Comparison of ENCODE assay signal across 8 mouse cellular contexts in genomic region chr2:181410760-181411473, GRCm38 (mm10). TPM values are rescaled to one million over a fixed set of nuclear protein-coding genes. Genes with fewer than 3 reads are reported as not detected.
DNase-seq lines count a peak whose midpoint lies in the region; ATAC-seq and TF ChIP-seq lines count a peak whose summit lies in the region.

No protein-coding gene starts in this region.

- no peak for TF ChIP-seq CTCF in thymus, adult 2 months (IDR thresholded peaks at IDR 0.05; ENCODE audit: borderline replicate concordance, control insufficient read depth, extremely low read depth, insufficient read depth, low read length, poor library complexity)

- no peak overlapping the region for H3K4me3 ChIP-seq in thymus, adult 2 months (ENCODE audit: control insufficient read depth, insufficient read depth, low read length)
- no peak overlapping the region for H3K4me3 ChIP-seq in limb, embryonic 14.5 days (replicated peaks; ENCODE audit: low read length)
- H3K4me3 ChIP-seq in midbrain, embryonic 16.5 days (ENCODE audit: low read depth, low read length), result no peak overlapping the region

- no peak overlapping the region for H3K4me2 ChIP-seq in limb, embryonic 14.5 days (replicated peaks; ENCODE audit: low read depth, low read length, severe bottlenecking)
- H3K4me2 ChIP-seq in midbrain, embryonic 16.5 days (ENCODE audit: low read length), result no peak overlapping the region

- H3K9me3 ChIP-seq in limb, embryonic 14.5 days (ENCODE audit: control insufficient read depth, low read length), result no peaks in the 10 kb centered on the region
- H3K9me3 ChIP-seq in midbrain, embryonic 16.5 days (replicated peaks; ENCODE audit: control insufficient read depth, low read length, poor library complexity, severe bottlenecking), result no peaks in the 10 kb centered on the region

- no peaks in the 10 kb centered on the region for H3K4me1 ChIP-seq in thymus, adult 2 months (replicated peaks; ENCODE audit: control insufficient read depth, insufficient read depth, low read length)
- H3K4me1 ChIP-seq in limb, embryonic 14.5 days (ENCODE audit: control insufficient read depth, insufficient read depth, low read length), result no peaks in the 10 kb centered on the region
- no peaks in the 10 kb centered on the region for H3K4me1 ChIP-seq in midbrain, embryonic 16.5 days (ENCODE audit: control insufficient read depth, insufficient read depth, low read length)

- ATAC-seq in common myeloid progenitor, adult 5-6 weeks (replicated peaks; ENCODE audit: low read depth, poor library complexity, severe bottlenecking), result peak; percentile 98
- peak; percentile 80 for ATAC-seq in limb, embryonic 14.5 days (ENCODE audit: low FRiP score, low read depth)
- ATAC-seq in midbrain, embryonic 16.5 days, result peak; percentile 76; the same call in 1 of the 2 replicates

- no peak overlapping the region for H3K9ac ChIP-seq in limb, embryonic 14.5 days (ENCODE audit: low read depth, low read length, severe bottlenecking)
- H3K9ac ChIP-seq in midbrain, embryonic 16.5 days (ENCODE audit: low read depth, low read length), result no peak overlapping the region

- peak; percentile 27 for DNase-seq in thymus, adult 2 months
- DNase-seq in thymus, adult 18-20 months, result no peak
- peak; percentile 77 to 81 for DNase-seq in heart, adult 18-20 months
- DNase-seq in kidney, adult 18-20 months, result peak; percentile 79
- peak; percentile 65 for DNase-seq in limb, embryonic 14.5 days (ENCODE audit: low spot score)
- peak; percentile 47 to 65 for DNase-seq in spleen, adult 18-20 months

- H3K36me3 ChIP-seq in thymus, adult 2 months (ENCODE audit: control insufficient read depth, insufficient read depth, low read length), result no peaks in the 10 kb centered on the region
- H3K36me3 ChIP-seq in limb, embryonic 14.5 days (ENCODE audit: control insufficient read depth, insufficient read depth, low read length), result no peaks in the 10 kb centered on the region
- H3K36me3 ChIP-seq in midbrain, embryonic 16.5 days (ENCODE audit: control insufficient read depth, insufficient read depth, low read length), result no peaks in the 10 kb centered on the region

- no peak overlapping the region for H3K27ac ChIP-seq in thymus, adult 2 months (ENCODE audit: control insufficient read depth, insufficient read depth, low read length)
- H3K27ac ChIP-seq in limb, embryonic 14.5 days (replicated peaks; ENCODE audit: low read depth, low read length), result no peak overlapping the region
- no peak overlapping the region for H3K27ac ChIP-seq in midbrain, embryonic 16.5 days (ENCODE audit: low read length)

- H3K27me3 ChIP-seq in thymus, adult 2 months (ENCODE audit: control insufficient read depth, insufficient read depth, low read length), result no peaks in the 10 kb centered on the region
- H3K27me3 ChIP-seq in limb, embryonic 14.5 days (ENCODE audit: control insufficient read depth, insufficient read depth, low read length), result no peaks in the 10 kb centered on the region
- no peaks in the 10 kb centered on the region for H3K27me3 ChIP-seq in midbrain, embryonic 16.5 days (ENCODE audit: control insufficient read depth, insufficient read depth, low read depth, low read length)

- TF ChIP-seq POLR2A in thymus, adult 2 months (IDR thresholded peaks at IDR 0.05; ENCODE audit: control insufficient read depth, extremely low read depth, insufficient read depth, low read length, poor library complexity), result no peak
- TF ChIP-seq POLR2A in limb, embryonic 14.5 days (IDR thresholded peaks at IDR 0.05; ENCODE audit: borderline replicate concordance, extremely low read depth, insufficient read depth, insufficient read length), result no peak

- 24% methylated on average over 4 of the region's 4 CpGs for WGBS in thymus, adult 2 months
- WGBS in limb, embryonic 14.5 days, result 56% methylated on average over 4 of the region's 4 CpGs
- WGBS in midbrain, embryonic 16.5 days, result 31% methylated on average over 4 of the region's 4 CpGs

RNA-seq across cellular contexts. Expression of gene Lime1, which starts 31.0 kb away (rescaled TPM):
- 263 and 268 TPM in 2 replicates for polyA plus RNA-seq in thymus, adult 2 months (2012; rRNA removed)
- 9.2 and 30.3 TPM in 2 replicates for total RNA-seq in common myeloid progenitor, adult 5-6 weeks (2017)
- 1 to 10 TPM; 3.3 to 6.3 TPM for total RNA-seq in heart, adult 18-20 months (2021)
- polyA plus RNA-seq in limb, embryonic 14.5 days (2012; rRNA removed), result 63.3 and 84.7 TPM in 2 replicates
- 21.3 and 26.8 TPM in 2 replicates for polyA plus RNA-seq in limb, embryonic 14.5 days (2014; fragmentation: Nextera tagmentation; extraction: Ambion mirVana)
- 61.4 and 65.9 TPM in 2 replicates for polyA plus RNA-seq in midbrain, embryonic 16.5 days (2015; fragmentation: Nextera tagmentation; extraction: Ambion mirVana)

RNA-seq across cellular contexts. Expression of gene Arfrp1, which starts 45.7 kb away (rescaled TPM):
- polyA plus RNA-seq in thymus, adult 2 months (2012; rRNA removed), result 60.9 and 69.6 TPM in 2 replicates
- 39.3 and 82.5 TPM in 2 replicates for total RNA-seq in common myeloid progenitor, adult 5-6 weeks (2017)
- total RNA-seq in heart, adult 18-20 months (2021), result 10 to 100 TPM; 50.7 to 65.7 TPM
- 81.0 and 89.9 TPM in 2 replicates for polyA plus RNA-seq in limb, embryonic 14.5 days (2012; rRNA removed)
- polyA plus RNA-seq in limb, embryonic 14.5 days (2014; fragmentation: Nextera tagmentation; extraction: Ambion mirVana), result 50.0 and 54.7 TPM in 2 replicates
- polyA plus RNA-seq in midbrain, embryonic 16.5 days (2015; fragmentation: Nextera tagmentation; extraction: Ambion mirVana), result 84.7 and 93.0 TPM in 2 replicates

RNA-seq across cellular contexts. Expression of gene Zgpat, which starts 46.2 kb away (rescaled TPM):
- 87.6 and 91.9 TPM in 2 replicates for polyA plus RNA-seq in thymus, adult 2 months (2012; rRNA removed)
- total RNA-seq in common myeloid progenitor, adult 5-6 weeks (2017), result 34.4 and 38.0 TPM in 2 replicates
- total RNA-seq in heart, adult 18-20 months (2021), result 10 to 100 TPM; 15.3 to 18.0 TPM
- 57.4 and 67.9 TPM in 2 replicates for polyA plus RNA-seq in limb, embryonic 14.5 days (2012; rRNA removed)
- polyA plus RNA-seq in limb, embryonic 14.5 days (2014; fragmentation: Nextera tagmentation; extraction: Ambion mirVana), result 37.3 and 47.6 TPM in 2 replicates
- 88.7 and 94.5 TPM in 2 replicates for polyA plus RNA-seq in midbrain, embryonic 16.5 days (2015; fragmentation: Nextera tagmentation; extraction: Ambion mirVana)

RNA-seq across cellular contexts. Expression of gene Zbtb46, which starts 48.3 kb away (rescaled TPM):
- 4.8 and 5.3 TPM in 2 replicates for polyA plus RNA-seq in thymus, adult 2 months (2012; rRNA removed)
- total RNA-seq in common myeloid progenitor, adult 5-6 weeks (2017), result 7.5 and 8.9 TPM in 2 replicates
- 10 to 100 TPM in 1 of 2 experiments, 1 to 10 TPM in 1; 9.4 to 11.2 TPM for total RNA-seq in heart, adult 18-20 months (2021)
- polyA plus RNA-seq in limb, embryonic 14.5 days (2012; rRNA removed), result 3.8 and 4.4 TPM in 2 replicates
- 4.3 and 4.4 TPM in 2 replicates for polyA plus RNA-seq in limb, embryonic 14.5 days (2014; fragmentation: Nextera tagmentation; extraction: Ambion mirVana)
- polyA plus RNA-seq in midbrain, embryonic 16.5 days (2015; fragmentation: Nextera tagmentation; extraction: Ambion mirVana), result 21.6 and 26.2 TPM in 2 replicates

Comparison
In these comparisons a context has a peak if more than half of its experiments do, and no peak if none do; other contexts are left out.
1. DNase-seq: peak in thymus, adult 2 months (single experiment), heart, adult 18-20 months (2 of 2), kidney, adult 18-20 months (single experiment), limb, embryonic 14.5 days (single experiment) and spleen, adult 18-20 months (2 of 2); none in thymus, adult 18-20 months (0 of 2).
2. Peak in every context shown above with its lines, with median percentiles within 50 percentile points of each other: ATAC-seq.